Mouse (Mus musculus) stomach, postnatal 0 days (tissue): ENCODE measurements at regions not wholly inside any gene's neighbourhood (a gene's known extent, or its start where the extent isn't known, plus 50 kb on each side); places are given as distances from the start of the nearest gene placed in this dataset.
A peak's percentile ranks its signal among the peaks of the same experiment; 100 is the strongest.

Source experiments
- CTCF ChIP-seq: IDR thresholded peaks from 2 replicates; pipeline ENCODE4 v1.5.1; 2016; ENCODE audit warnings: antibody characterized with exemption, low read depth, mild to moderate bottlenecking, moderate library complexity
- EP300 ChIP-seq: optimal IDR thresholded peaks from 2 replicates; pipeline ENCODE3; 2016; ENCODE audit warnings: antibody characterized with exemption

DNA sequence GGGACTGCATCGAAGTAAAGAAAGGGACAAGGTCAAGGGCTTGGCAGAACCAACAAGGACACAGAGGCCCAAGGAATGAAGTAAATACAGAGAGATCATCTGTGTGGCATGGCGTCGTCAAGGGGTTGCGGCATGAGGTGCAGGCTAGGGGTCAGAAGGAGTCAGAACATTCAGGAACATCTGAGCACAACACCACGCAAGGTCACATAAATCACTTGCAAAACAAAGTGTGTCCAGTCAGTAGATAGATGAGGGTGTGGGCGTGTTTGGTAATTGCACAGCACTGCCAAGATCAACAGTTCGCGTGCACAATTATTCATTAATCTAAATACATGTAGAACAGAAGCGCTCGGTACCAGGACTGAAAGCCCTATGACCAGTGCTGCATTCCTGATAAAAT is 52.0 kb upstream of the Zfp648 start:
- TF ChIP-seq CTCF (no peak), EP300 (peak; percentile 31)
